Mouse (Mus musculus): Measurements from ENCODE around the gene Nr2c2. TPM values are rescaled to one million over a fixed set of nuclear protein-coding genes. Genes with fewer than 3 reads are reported as not detected.

Nr2c2 gene
- total and polyA plus RNA-seq, 3 experiments, result 12.0 to 41.1 (median 32.4) TPM

Other genes starting within 250 kb of the Nr2c2 start
- gene Ccdc174, start 213.3 kb upstream of the Nr2c2 start, total RNA-seq (2021), result 10 to 100 TPM; 28.2 to 69.0 TPM
- 2.9 and 4.5 TPM in 2 replicates for gene Ccdc174, start 213.3 kb upstream of the Nr2c2 start, polyA plus RNA-seq (2012; rRNA removed)
- 1 to 10 TPM; 1.6 to 2.1 TPM for gene 4930590J08Rik, start 188.6 kb upstream of the Nr2c2 start, total RNA-seq (2021)
- gene 4930590J08Rik, start 188.6 kb upstream of the Nr2c2 start, polyA plus RNA-seq (2012; rRNA removed), result 0.25 and 0.26 TPM in 2 replicates
- gene Fgd5, start 112.5 kb upstream of the Nr2c2 start, total RNA-seq (2021), result 10 to 100 TPM; 13.1 to 18.5 TPM
- 7.4 and 7.7 TPM in 2 replicates for gene Fgd5, start 112.5 kb upstream of the Nr2c2 start, polyA plus RNA-seq (2012; rRNA removed)
- gene Mrps25, start 92.6 kb downstream of the Nr2c2 start, total RNA-seq (2021), result 10 to 100 TPM; 45.0 to 51.1 TPM
- gene Mrps25, start 92.6 kb downstream of the Nr2c2 start, polyA plus RNA-seq (2012; rRNA removed), result 1.2 and 2.2 TPM in 2 replicates
- 10 to 100 TPM; 18.6 to 19.5 TPM for gene Rbsn, start 123.5 kb downstream of the Nr2c2 start, total RNA-seq (2021)
- 6.2 and 6.4 TPM in 2 replicates for gene Rbsn, start 123.5 kb downstream of the Nr2c2 start, polyA plus RNA-seq (2012; rRNA removed)
- not detected for gene Trh, start 153.3 kb downstream of the Nr2c2 start, total RNA-seq (2021)
- not detected in 2 replicates for gene Trh, start 153.3 kb downstream of the Nr2c2 start, polyA plus RNA-seq (2012; rRNA removed)